Mouse (Mus musculus): ENCODE data around the gene B4galnt3. TPM values are rescaled to one million over a fixed set of nuclear protein-coding genes. Genes with fewer than 3 reads are reported as not detected.

The B4galnt3 gene
- total RNA-seq, 2 experiments from 2014 or later = 0.20 to 0.28 TPM

- no peak for DNase-seq
These were observed 75.1 kb downstream of the B4galnt3 start for GRCm38 (mm10) chr6:120219281-120219680.

GRCm38 (mm10) chr6:120216702-120217101 is 77.7 kb downstream of the B4galnt3 start:
- DNase-seq = no peak

DNA sequence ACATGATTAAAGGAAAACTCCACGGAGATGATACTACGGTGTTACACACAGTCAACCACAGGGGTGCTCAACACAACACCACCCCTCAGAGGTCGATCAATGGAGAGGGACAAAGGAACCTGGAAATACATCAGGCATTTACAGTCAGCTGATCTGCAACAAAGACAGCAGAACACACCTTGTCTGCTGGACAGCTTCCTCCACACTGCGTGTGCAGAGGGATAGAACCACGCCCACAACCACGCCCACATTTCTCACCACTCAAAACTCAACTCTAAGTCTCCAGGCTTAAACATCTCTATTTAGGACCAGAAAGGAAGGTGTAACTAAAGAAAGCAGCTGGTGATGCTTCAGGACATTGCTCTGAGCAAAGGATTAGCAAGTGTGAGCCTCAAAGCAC is 82.8 kb downstream of the B4galnt3 start:
- no peak for DNase-seq

DNA sequence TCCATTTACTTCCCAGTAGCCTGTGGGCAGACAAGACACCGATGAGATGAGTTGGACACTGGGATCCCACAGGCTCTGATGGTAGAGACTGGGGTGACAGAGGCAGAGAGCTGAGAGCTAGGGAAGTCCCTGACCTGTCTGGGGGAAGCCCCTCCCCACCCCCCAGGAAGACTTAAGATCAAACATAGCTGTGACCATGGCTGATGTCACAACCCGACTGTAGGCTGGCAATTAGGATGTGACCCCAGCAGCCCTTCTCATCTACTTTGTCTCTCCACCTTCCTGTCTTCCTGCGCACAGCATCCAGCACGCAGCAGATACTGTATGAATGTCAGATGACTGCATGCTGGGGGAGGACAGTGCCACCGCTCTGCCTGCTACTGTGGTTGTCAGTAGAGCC is 87.8 kb downstream of the B4galnt3 start:
- DNase-seq = no peak

DNA sequence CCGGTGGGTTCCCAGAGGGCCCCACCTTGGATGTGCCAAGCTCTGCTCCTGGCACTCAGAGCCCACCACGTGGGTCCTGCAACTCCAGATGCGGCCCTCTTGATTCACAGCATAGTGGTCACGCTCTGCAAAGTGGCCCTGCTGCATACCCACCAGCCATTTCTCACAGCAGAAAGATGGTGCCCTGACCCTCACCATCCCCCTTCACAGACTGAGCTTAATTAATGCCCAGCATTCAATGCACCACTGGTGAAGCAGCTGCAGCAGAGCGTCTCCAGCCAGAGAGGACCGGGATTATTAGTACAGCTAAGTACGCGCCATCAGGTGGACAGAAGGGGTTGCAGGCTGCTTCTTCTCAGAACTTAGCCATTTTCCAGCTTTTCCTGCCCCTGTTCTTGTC is 92.0 kb downstream of the B4galnt3 start:
- DNase-seq = no peak

- no peak for DNase-seq
These were observed 92.4 kb downstream of the B4galnt3 start for GRCm38 (mm10) chr6:120201956-120202355.

- no peak for DNase-seq
These were observed 94.5 kb downstream of the B4galnt3 start for GRCm38 (mm10) chr6:120199638-120200394.

GRCm38 (mm10) chr6:120197964-120198363 is 96.4 kb downstream of the B4galnt3 start:
- peak; percentile 62 to 90 for DNase-seq

DNA sequence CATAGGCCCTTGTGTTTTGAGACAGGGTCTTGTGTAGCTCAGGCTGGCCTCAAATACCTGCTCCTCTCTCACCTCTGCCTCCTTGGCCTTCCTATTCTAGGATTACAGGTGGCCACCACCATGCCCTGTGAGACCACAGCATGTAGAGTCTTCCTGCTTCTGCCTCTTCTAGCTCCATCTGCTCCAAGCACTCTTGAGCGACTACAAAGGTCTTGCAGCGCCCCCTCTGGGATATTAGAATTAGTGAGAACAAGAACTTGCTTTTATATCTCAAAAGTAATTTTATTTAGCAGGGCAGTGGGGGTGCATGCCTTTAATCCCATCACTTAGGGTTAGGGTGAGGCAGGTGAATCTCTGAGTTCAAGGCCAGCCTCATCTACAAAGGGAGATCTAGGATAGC is 97.5 kb downstream of the B4galnt3 start:
- DNase-seq = peak in 1 of 2 experiments; percentile 58

- no peak for DNase-seq
These were observed 99.4 kb downstream of the B4galnt3 start for GRCm38 (mm10) chr6:120194963-120195362.

- DNase-seq = no peak
These were observed 100.1 kb downstream of the B4galnt3 start for GRCm38 (mm10) chr6:120194305-120194704.

DNA sequence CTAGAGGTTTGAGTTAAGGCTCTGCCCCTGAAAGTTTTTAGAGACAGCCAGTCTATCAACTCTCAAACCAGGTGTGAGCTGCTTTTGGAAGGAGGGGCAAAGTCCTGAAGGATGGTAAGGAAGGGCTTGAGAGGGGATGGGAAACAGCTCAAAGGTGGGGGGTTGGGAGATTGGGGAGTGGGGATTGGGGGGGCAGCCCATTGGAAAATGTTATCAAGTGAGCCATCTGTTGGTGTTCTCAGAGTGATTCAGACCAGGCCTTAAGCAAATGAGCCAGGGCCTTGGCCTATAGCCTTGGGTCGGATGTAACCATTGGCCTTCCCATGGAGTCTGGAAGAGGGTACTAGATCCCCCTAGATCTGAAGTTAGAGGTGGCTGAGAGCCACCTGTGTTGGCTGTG is 100.6 kb downstream of the B4galnt3 start:
- DNase-seq = no peak

- peak; percentile 90 to 95 for DNase-seq
These were observed 101.2 kb downstream of the B4galnt3 start for GRCm38 (mm10) chr6:120193174-120193573.

DNA sequence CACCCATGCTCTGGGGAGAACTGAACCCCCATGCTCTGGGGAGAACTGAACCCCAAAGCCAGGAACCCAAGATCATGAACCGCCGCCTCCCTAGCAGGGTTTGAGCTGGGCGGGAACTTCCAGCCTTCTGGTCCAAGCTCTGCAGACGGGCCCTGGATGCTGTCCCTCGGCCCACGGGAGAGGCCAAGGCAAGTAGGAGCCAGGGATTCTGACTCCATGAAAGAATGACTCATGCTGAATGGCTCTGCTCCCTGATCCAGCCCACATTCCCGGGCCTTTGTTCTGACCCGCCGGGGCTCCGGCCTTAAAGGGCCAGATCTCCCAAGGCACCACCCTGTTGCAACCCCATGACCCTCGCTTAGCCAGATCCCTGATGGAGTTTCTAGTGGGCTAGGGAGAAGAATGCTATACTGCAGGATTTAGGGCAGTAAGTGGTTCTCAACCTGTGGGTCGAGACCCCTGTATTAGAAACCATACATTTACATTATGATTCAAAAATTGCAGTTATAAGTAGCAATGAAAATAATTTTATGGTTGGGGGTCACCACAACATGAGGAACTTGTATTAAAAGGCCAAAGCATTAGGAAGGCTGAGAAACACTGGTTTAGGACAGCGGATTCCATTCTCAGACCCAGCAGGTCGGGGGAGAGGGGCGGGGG is 102.0 kb downstream of the B4galnt3 start:
- DNase-seq = peak; percentile 89 to 94

DNA sequence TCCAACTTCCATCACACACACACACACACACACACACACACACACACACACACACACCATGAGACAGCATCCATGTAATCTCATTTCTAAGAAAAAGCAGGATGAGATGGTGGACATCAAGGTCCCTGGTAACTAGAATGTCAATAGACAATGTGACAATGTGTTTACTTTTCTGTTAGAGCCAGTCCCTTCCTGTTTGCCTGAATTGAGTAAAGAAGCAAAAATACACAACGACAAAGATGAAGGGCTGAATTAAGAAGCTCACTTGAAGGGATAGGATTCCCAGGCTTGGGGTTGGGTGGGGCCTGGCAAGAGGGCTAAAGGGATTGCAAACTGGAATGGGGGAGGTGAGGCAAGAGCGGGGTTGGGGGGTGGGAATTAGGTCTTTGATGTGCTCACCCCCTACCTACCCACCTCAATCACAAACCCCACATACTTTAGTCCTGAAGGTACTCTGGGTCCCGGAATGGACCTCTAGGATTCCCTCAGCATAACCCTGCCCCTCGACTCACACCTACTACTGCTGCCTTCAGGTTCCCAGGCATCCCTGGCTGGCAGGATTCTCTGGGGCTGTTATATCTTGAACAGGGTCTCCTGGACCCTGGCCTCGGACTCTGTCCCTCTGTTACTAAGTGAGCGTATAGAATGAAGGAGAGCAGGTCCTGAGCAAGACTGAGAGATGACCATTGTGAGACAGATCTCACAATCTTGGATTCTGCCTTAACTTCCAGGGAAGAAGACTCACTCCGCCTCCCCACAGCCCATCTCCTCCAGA is 102.8 kb downstream of the B4galnt3 start:
- DNase-seq = no peak

DNA sequence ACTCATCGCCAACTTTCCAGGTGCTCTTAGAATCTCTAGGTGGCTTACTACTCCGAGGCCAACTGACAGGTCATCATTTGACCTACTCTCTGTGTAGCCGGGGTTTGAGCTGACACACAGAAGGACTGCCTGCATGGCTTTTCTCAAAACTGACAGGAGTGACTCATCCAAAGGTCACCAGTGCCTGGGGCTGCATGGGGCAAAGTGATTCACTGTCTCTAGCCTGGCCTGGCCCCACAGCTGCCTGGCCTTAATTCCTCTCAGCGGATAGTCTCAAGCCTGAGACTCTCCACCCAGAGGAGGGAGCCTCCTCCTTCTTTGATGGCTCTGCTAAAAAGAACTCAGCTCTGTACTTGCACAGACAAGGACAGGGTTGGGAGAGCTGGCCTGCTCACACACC is 103.4 kb downstream of the B4galnt3 start:
- DNase-seq = peak; percentile 63 to 79

DNA sequence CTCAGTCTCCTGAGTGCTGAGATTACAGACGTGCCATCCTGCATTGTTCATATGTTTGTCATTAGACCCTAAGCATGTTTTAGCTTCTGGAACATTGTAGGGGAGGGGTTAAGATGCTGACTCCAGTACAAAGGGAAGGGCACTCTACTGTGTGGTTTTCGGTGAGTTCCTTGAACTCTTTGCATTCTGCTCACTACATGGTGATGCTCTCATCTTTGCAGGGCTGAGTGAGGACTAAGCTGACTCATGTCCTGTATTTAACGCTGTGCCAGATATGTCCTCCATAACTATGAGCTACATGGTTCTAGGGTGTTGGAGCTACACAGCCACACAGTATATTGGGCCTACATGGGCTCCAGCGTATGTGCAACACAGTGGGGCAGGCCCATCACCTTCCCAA is 104.0 kb downstream of the B4galnt3 start:
- no peak for DNase-seq

- peak; percentile 41 to 58 for DNase-seq
These were observed 105.1 kb downstream of the B4galnt3 start for GRCm38 (mm10) chr6:120189287-120189686.

DNA sequence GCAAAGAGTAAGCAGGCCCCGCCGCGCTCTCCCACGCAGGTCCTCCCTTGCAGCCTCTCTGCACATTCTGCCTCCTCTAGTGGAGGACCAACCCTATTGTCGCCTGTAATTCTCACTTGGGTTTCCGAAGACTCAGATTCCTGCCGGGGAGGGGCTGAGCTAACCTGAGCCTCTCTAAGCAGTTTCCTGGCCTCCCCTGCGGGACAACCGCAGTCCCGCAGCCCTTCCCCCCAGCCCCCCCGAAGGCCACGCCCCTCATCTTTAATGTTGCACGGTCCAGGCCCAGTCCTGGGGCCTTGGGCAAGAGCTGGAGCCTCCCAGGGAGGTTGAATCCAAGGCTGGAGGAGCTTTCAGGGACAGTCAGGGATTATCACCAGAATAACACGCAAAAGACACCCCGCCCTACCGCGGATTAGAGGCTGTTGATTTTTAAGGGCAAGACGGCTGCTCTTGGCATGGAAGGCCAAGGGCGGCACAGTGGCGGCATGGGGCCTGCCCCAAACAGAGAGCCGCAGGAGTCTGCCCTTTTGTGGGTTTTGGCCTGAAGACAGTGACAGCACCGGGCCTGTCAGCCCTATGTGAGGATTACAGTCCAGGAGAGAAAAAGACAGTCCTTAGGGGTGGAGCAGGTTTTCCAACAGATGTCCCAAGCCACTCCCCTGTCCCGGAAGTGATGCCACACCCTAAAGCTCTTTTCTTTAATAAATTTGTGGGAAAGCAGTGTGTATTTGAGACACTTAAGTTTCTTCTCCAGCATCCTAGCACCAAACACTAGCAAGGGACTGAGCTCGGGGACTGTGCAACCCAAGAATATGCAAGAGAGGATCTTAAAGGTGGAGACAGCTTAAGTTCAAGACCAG is 105.8 kb downstream of the B4galnt3 start:
- DNase-seq = peak; percentile 58 to 64

DNA sequence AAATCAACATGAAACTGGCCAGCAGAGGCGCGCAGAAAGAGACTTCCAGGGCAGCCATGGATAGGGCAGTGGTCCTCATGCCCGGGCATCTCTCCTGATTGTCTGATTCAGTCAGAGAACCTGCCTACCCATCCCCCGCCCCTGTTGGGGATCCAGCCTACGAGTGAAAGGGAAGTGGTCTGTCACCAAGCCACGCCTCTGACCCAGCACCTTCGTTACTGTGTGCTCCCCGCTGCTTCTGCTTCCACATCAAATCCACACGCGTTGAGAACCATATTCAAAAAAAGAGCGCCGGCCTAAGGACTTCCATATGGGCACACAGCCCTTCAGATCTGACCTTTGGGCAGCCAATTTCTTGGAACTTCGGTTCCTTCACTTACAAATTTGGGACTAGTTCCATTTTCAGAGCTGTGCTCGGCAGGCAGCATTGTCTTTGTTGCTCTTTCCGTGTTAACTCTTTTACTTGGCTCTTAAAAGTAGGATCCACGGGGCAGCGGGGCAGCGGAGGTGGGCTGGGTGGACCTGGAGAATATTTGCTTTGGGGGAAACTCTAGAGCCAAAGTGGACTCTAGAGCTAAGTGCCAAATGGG is 106.7 kb downstream of the B4galnt3 start:
- DNase-seq = peak; percentile 42 to 57

DNA sequence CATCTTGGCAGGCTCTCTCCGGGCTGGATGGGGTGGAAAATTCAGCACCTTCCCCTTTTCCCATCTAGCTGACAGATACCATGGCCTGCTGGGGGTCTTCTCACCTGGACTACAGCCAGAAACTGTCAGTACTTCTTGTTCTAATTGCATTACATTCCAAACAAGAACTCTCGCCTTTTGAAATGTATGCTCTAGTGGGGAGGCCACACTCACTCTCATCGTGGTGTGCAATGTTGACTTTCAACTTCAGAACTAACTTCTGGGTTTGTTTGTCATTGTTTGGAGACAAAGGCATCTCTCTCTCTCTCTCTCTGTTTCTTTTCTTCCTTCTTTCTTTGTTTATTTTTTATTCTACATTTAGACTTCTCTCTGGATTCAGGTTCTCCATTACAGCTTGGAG is 107.8 kb downstream of the B4galnt3 start:
- DNase-seq = no peak

GRCm38 (mm10) chr6:120185756-120186155 is 108.6 kb downstream of the B4galnt3 start:
- DNase-seq = no peak
